Mouse (Mus musculus) gastrocnemius, adult 8-10 months (tissue): Measurements from ENCODE around the gene Immp2l. TPM values are rescaled to one million over a fixed set of nuclear protein-coding genes. Genes with fewer than 3 reads are reported as not detected.
"Not testable (repeated sequence)": the region's sequence is repeated elsewhere in the genome, so short reads cannot be mapped to it uniquely, and the experiment has no call there.

Source experiments
- DNase-seq, 2 experiments: peaks; one replicate each; pipeline ENCODE4 v3.0.0; 2022; ENCODE audit warnings: low spot score in 2 of 2
- total RNA-seq, 4 experiments: library from RNA; stranded (reverse); gene quantifications; 2 replicates each; pipeline ENCODE4 v1.2.4; 2022

Immp2l gene
- total RNA-seq, 4 experiments from 2014 or later: 11.0 to 15.7 (median 13.6) TPM

GRCm38 (mm10) chr12:41834646-41835045 is 810.8 kb downstream of the Immp2l start:
- no peak for DNase-seq

- no peak for DNase-seq
Measured at GRCm38 (mm10) chr12:41838334-41838847, 814.5 kb downstream of the Immp2l start.

GRCm38 (mm10) chr12:41839241-41839640 is 815.4 kb downstream of the Immp2l start:
- DNase-seq: no peak

- no peak for DNase-seq
Measured at GRCm38 (mm10) chr12:41842694-41843329, 818.9 kb downstream of the Immp2l start.

DNA sequence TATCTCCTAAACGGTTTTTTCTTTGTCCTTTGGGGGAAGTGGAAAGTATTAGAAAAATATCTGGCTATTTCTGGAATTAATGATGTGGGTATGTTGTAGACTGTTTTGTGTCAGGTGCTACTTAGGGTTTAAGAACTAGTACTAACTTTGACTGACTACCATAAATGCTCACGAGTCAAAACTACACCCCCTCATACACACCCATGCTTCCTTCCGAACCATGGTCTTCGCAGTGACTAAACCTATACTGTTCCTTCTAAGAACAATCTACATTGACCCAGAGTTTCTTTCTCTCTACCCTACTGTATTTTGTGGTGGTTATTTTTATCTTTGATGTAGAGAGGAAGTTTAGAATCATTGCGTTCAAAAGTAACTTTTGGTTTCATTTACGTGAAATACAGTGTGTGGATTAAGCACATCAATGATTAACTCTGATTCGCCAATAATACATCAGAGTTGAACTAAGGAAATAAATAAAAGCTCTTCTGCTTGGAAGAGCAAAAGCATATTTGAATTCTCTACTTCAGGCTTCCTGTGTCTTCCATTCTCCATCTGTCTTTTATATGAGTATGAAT is 828.1 kb downstream of the Immp2l start:
- DNase-seq: no peak

DNA sequence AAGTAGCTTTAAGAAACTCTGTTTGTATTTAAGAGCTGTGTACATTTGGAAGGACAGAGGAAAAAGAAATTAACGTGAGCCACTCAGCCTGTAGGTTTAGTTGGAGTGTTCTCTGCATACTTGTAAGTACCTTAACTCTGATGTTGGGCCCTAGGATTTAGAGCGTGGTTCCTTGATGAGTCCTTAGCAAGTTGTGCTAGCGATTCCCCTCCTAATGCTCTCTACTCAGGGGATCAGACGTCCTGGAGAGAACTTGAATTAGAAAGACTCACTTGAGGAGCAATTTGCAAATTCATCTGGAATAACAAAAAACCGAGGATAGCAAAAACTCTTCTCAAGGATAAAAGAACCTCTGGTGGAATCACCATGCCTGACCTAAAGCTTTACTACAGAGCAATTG is 835.8 kb downstream of the Immp2l start:
- not testable (repeated sequence) for DNase-seq

DNA sequence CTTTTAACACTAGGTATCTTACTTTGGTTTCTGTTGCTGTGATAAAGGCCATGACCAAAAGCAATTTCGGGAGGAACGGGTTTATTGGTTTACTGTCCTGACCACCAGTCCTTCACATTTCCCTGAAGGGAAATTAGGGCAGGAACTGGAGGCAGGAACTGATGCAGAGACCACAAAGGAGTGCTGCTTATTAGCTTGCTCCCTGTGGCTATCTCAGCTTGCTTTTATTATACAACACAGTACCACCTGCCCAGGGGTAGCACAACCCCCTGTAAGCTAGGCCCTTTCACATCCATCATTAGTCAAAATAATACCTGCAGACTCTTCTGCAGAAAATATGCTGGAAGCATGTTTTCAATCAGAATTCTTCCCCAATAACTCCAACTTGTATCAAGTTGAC is 844.4 kb downstream of the Immp2l start:
- no peak for DNase-seq

DNA sequence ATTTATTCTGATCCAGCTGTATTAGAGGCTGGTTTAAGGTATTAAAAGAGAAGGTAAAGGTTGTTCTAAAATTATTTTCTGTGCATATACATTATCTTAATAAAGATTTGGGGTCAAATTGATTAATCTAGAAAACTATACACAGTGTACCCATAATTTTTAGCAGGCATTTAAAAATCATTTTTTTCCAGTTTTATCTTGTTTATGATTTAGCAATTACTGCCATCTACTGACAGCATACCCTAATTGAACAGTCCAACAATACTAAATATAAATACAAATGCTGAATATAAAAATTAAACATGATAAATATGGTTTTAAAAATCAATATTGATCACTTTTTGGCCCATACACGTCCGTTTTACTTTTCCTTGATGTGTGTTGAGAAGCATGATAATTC is 850.1 kb downstream of the Immp2l start:
- DNase-seq: no peak

DNA sequence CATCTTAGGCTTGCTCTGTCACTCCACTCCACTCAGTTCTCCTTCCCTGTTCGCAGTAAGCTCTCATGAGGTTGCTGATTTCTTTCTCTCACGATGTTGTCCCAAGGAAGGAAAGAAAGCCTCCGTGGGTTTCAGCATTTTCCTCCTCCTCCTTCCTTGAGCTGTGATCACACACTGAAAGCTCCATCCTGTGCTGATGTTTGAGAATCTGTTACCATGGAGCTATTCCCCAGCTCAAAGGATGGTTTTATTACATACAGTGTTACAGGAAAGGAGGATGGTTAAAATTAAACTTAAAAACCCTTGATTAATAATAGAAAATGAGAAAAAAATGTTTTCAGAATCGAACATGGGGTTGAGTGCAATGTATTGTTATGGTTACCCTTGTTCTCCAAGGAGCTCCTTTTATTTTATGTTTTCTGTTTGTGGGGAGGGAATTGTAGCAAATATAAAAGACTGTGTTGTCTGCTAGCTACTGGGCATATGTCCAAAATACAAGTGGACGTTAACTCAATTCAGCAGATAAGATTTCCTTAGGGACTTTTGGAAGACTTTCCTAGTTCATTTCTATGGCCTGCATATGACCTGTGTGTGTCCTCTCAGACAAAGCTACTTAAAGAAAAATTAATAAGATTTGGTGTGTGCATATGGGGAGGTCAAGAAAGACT is 853.5 kb downstream of the Immp2l start:
- DNase-seq: no peak

GRCm38 (mm10) chr12:41878493-41878892 is 854.6 kb downstream of the Immp2l start:
- DNase-seq: no peak

DNA sequence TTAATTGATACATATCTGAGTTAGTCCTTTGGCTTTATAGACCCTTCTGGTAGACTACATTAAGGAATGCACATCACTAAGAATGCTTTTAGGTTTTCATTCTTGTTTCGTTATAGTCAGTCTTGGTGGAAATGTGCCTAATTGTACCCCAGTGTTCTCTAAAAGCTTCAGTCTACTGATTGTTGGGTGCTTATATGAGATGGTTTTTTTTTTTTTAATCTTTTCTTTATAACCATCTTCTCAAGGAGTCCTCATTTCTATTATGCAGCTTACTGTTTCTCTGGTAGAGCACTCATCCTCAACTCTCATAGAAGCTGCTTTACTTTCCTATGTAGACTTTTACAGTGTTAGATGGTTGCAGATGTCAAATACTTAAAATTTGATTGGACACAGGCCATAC is 855.1 kb downstream of the Immp2l start:
- DNase-seq: no peak

- DNase-seq: no peak
Measured at GRCm38 (mm10) chr12:41879412-41879811, 855.5 kb downstream of the Immp2l start.

DNA sequence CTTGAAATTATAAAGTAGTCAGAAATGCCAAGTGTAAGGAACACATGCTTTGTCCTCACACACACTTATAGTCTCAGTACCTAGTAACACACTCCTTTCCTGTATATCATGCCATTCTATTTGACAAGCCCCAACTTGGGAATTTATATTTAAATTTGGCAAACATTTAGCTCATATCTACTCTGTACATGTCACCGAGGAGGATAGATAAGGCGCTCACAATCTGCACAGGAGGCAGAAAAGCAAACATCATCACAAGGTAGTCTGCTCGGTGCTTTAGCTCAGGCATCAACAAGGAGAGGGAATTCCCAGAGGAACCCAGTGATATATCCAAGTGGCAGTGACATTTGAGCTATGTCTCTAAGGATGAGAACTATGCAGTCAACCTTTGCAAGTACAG is 856.9 kb downstream of the Immp2l start:
- DNase-seq: no peak

DNA sequence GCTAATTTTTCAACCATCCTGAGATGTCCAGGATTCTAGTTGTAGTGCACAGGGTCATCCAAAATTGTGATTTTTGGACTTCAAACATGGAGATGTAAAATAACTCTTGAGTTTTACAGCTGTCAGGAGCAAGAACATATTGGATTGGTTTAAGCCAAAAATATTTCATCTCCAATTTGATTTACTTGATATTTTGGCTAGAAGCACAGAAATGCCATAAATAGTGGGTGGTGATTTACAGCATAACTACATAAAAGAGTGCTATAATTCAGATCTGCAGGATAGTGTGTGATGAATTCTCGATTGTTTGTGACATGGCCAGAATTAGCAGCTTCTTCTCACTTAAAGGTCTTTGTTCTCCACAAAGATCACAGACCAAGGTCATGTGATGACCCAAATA is 884.1 kb downstream of the Immp2l start:
- DNase-seq: no peak

DNA sequence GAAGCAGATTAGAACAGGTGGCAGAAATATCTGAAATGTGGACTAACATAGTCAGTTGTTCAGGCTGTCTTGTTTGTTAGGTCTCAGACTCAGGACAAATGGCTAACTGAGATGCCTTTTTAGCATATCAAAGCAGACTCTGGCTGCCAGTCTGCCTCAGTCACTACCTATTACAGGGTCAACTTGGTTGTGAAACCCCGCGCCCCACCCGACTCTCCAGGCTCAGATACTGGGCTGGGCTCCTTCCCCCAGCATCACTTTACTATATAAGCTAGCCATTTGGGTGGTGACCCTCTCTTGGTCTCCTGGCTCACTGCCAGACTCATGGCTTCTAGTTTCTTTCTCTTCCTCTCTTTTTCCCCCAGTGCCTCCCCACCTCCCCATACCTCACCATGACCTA is 887.7 kb downstream of the Immp2l start:
- DNase-seq: no peak

GRCm38 (mm10) chr12:41937751-41938150 is 913.9 kb downstream of the Immp2l start:
- DNase-seq: no peak

GRCm38 (mm10) chr12:41941853-41942252 is 918.0 kb downstream of the Immp2l start:
- DNase-seq: no peak

GRCm38 (mm10) chr12:41944079-41944672 is 920.3 kb downstream of the Immp2l start:
- DNase-seq: no peak

- no peak for DNase-seq
Measured at GRCm38 (mm10) chr12:41946536-41946935, 922.6 kb downstream of the Immp2l start.

DNA sequence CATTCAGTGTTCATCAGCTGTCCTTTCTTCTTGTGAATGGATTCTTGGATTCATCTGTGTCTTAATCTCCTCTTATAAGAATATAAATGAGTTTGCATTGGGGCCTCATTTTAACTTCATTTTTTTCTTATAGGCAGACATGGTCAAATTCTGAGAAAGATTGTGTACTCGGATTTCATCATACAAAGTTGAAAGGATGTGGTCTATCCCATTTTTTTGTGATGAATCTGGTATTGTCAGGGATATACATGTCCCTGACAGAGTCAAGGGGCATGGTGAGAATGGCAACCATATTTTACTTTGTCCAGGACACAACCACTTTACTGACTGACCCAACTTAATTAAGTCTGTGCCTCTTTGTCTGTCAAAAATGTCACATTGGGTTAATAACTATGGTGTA is 925.5 kb downstream of the Immp2l start:
- no peak for DNase-seq

- DNase-seq: no peak
Measured at GRCm38 (mm10) chr12:41949841-41950241, 926.0 kb downstream of the Immp2l start.

- no peak for DNase-seq
Measured at GRCm38 (mm10) chr12:41950726-41951125, 926.8 kb downstream of the Immp2l start.
